Mouse (Mus musculus): ENCODE results near the gene Col25a1.

Col25a1 gene

DNA sequence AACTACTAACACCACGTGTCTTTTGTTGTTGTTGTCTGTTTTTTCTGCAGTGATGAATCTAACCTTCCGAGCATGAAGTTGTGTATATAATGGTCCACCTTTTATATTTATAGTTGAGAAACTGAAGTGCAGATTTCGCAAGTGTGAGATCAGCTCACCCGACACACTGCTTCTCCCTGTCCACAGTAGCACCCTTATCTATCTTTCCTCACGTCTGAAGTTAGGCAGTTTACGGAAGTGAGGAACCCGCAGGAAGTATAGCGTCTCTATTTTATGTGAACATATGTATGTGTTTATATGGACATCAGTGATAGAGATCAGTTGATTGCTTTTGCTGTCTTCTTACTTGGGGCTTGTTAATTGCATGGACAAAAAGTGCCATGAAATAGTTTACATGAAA lies 463.7 kb downstream of the Col25a1 start:
- DNase-seq = no peak

DNA sequence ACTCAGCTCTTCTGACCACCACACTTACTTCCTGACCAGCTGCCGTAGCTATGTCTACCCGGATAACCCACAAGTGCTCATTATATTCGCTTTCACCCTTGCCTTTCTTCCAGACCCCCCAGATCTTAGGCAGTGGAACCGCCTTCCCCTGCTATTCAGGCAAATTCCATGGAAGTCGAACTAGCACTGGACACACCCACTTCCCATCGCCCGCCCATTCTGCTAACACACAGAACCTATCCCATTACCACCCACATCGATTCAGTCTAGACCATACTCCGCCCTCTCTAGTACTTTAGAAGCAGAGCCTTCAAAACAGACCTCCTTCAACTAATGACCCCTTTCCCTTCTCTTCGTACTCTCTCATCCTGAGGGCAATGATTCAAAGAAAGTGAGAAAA lies 470.2 kb downstream of the Col25a1 start:
- no peak for DNase-seq

DNA sequence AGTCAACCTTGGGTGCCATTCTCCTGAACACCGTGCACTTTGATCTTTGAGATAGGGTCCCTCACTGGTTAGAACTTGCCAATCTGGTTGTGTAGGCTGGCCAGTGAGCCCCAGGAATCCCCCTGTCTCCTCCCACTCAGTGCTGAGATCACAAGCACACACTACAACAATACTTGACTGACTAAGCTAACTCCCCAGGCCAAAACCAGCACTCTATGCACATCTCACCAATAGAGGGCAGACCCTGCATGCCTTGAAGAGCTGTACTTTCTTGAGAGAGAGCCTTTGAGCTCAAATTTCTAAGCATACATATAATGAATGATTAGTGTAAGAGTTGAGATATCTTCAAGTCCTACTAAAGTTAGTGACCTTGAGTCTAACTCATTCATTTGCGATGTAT lies 476.6 kb downstream of the Col25a1 start:
- no peak for DNase-seq

DNA sequence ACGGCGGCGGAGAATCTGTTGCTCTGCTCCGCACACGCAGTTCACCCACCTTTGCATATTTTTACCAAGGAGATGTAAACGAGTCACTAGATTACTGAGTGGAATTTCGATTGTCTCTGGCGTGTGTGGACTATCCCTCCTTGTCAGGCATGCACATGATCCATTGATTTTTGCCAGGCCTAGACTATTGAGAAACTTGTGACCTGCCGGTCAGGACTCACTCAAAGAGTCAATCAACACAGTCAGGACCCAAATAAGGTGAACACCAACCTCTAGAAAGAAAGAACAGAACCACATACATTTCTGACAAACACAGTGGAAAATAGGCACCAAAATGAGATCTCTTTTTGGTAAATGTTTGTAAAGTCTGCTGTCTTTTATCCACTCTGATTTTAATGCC lies 483.1 kb downstream of the Col25a1 start:
- no peak for DNase-seq

DNA sequence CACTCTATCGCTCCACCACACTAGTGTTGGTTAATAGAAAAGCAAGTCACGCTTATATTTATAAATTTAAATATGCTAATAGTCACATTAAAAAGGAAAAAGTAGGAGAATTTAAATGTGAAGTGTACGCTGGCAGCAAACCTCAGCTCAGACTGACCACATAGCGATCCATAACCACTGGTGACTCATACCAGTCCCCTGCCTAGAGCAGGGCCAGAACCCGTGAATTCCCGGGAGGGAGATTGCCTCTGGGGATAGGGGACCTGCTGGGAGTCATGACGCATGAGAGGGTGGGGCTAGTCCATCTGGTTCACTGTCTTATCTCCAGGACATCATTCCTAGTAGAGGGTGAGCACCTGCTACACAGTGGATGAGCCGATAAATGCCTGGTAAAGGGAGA lies 484.3 kb downstream of the Col25a1 start:
- DNase-seq = no peak

DNA sequence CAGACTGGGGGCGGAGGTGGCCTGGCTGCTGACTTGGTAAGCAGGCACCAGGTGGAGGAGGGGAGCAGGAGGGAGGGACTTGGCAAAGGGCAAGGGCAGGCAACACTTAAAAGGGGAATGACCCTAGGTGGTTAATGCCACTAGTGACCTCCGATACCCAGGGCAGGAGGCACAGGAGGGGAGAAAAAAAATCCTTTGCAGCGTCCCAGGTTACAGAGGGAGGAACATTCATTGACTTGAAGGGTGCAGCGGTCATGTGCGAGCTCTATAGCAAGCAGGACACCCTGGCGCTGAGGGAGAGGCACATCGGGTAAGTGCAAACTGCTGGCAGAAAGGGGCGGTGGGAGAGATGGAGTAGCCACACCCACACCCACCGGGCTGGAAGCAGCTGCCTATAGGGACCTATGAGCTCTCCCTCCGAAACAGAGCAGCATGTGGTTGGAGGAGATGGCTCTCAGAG lies 486.2 kb downstream of the Col25a1 start, which contains the start of gene Etnppl:
TSS of gene Etnppl (plus strand) at position 10 of the 460 bp plus-strand sequence.
- DNase-seq = no peak

DNA sequence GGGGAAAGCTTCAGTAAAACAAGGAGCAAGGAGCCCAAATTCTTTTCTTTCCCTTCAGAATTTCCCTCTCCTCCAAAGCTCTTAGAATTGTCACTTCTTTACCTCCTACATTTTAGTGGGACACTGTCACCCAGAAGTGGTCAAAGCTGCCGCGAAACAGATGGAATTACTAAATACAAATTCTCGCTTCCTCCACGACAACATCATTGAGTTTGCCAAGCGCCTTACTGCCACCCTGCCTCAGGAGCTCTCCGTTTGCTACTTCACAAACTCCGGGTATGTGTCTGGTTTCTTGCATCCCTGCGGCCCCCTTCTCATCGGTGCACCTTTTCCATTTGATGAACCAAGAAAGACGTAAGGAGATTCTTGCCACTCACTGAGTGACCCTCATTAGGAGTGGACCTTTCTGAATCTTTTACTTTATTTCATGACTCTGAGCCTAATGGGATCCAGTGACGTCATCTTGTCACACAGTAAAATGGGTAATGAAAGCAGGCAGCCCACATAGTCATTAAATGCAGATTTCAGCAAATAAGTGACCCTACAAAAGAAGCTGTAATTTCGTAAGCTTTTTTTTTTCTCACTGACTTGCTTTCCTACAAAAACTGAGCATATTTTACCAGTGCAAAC lies 489.3 kb downstream of the Col25a1 start:
- no peak for DNase-seq

DNA sequence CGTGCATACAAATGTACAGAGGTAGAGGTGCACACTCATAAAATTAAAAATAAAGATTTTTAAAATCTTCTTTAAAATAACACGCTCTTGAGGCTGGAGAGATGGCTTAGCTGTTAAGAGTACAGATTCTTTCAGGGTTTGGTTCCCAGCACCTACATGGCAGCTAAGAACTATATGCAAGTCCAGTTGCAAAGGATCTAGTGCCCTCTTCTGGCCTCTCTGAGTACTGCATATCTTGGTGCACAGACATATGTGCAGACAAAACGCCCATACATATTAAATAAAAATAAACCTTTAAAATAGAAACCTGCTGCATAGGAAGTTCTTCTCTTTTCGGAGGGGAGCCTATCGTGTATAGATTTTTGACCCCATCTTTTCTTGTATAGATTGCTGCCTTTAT lies 497.1 kb downstream of the Col25a1 start:
- no peak for DNase-seq

DNA sequence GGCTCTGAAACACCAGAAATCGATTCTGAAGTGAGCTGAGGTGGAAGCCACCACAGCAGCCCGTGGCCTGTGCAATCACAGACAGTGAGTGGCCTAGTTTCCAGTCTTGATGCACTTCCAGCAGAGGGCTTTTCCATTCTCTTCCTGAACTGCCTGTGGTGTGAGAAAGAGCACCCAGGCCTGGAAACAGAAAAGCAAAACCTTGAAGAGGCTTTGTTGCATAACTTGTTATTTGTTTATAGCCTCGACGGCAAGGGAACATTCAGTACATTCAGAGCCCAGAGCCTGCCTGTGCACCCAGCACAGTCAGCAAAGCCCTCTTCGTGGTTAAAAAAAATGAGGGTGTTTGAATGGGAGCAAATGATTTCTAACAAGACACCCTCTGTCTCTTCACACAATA lies 502.6 kb downstream of the Col25a1 start:
- no peak for DNase-seq

DNA sequence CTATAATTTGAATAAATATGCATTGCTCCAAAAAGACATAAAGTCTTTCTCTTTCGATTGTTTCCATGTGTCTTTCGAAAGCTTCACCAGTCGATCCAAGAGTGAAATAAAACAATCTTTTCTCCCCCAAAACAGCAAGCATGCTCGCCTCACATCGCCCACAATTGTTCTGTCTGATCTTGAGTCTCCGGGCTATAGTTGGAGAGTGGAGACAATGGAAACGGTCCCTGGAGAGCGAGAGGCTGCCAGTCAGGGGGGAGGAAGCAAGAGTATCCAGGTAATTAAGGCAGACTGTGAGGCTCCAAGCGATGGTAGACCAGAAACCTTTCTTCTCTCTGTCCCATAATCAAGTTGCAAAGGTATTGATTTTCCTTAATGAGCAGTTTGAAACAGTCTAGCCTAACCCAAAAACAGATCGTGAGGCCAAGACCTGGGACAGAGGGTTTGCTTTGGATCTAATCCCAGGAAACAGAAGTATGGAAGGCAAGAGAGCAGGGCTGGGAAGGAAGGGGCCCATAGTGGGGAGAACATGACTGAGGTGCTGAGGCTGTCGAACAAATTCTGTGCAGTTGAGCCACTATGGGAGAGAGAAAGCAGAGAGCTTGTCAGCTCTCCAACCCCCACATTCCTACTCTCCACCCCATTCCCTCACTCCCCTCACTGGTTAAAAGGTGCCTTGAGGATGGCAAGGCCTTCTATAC lies 515.0 kb downstream of the Col25a1 start:
- DNase-seq = no peak

Measured in cerebellum, adult 11 months (tissue).